Mouse (Mus musculus): Measurements from ENCODE around the gene Pilra.

Pilra gene

DNA sequence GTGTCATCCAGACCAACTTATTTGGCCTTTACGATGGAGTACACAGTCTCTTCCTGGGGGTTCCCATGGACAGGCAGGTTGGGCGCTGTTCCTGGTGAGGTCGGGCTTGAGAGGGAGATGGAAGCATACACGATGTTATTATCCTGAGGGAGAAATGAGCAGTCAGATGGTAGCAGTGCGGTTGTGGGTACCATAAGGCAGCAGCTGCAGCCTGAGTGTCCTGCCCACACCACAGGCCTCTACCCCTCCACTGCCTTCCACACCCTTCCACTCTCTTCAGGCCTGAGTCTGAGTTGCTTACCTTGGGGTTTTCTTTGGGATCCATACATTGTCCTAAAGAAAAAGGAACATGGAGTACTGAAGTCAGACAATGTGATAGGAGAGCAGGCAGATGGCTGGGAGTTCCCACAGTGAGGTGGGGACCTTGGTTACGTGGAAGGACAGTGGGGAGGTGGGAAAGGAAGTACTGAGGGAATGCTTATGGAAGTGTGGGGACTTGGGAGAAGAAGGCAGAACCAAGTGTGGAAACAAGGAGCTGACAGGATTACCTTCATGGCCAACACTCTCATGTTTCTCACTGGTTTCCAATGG lies 12.5 kb downstream of the Pilra start:
- no peak for DNase-seq (ENCODE audit: low spot score)

DNA sequence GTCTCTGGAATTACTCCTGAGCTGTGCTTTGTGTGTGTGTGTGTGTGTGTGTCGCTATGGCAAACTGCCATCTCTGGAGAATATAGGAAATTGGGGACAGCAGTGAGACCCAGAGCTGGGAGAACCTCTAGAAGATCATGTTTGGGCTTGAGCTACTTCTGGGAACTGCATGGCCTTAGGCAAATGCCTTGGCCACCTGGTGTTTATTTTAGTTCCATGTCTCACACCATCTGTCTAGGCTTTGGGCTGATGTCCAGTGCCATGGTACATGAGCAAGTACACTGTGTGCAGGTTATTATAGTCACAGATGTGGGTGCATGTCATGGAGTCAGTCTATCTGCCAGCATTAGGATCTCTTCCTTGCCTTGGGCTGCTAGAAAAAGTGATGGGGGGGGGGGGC lies 13.5 kb downstream of the Pilra start:
- no peak for DNase-seq (ENCODE audit: low spot score)

DNA sequence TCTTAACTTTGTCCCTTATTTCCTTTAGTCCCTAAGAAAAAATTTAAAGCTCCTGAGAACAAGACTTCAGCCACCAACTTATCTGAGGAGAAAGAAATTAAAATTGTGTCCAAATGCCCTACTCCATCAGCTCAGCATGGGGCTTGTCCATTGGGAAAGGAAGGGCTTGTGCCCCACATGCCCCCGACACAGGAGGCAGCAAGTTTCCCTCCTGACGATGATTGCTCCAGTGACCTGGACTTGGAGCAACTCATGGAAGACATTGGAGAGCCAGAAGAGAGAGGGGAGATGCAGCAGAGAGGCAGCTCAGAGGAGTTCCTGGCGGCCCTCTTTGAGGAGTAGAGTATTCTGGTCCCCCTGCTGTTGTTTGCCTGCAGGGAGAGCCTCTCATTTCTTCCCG lies 14.0 kb downstream of the Pilra start:
- DNase-seq (ENCODE audit: low spot score) = no peak

DNA sequence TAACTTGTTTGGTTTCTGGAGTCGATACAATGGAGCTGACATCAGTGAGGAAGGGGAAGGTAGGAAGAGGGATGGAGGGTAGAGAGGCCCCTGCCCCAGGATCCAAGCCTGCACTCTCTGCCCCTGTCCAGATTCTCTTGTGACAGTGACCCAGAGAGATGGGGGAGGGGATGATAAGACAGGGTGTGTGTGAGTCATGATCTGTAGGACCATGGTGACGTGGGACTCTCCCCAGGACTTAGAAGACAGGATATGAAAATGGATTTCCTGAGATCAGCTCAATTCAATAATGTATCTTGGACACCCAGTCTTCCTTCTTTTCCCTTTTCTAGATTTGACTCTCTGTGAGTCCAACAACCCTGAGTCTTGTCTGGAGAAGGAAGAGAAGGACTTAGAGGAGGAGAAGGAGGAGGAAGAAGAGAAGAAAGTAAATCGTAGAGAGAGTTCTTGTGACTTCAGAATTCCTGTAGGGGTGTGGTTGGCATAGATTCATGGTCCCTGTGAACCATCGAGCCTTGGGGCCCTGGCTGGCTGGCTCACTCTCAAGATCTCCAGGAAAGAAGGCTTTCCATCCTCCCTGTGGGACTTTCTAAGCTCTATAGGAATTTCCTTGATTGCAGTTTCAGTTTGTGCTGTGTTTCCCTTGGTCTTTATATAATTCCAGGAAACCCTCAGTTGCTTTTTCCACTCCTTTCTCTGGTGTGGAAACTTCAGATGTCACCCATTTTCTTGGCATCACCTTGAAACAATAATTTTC lies 18.4 kb downstream of the Pilra start:
- no peak for DNase-seq (ENCODE audit: low spot score)

DNA sequence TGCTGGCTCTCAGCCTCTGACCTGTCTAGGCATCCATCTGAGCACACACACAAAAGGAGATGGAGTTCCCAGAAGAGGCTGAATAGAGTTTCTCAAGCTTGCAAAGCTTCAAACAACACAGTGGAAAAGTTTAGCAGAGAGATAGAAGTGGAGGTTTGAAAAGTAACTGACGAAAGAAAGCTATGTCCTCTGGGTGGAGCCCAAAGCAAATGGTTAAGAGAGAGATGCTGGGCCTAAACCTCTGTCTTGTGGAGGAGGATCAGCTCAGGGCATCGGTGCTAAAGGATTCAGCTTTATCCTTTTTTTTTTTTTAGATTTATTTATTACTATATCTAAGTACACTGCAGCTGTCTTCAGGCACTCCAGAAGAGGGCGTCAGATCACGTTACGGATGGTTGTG lies 27.8 kb downstream of the Pilra start:
- DNase-seq (ENCODE audit: low spot score) = no peak

DNA sequence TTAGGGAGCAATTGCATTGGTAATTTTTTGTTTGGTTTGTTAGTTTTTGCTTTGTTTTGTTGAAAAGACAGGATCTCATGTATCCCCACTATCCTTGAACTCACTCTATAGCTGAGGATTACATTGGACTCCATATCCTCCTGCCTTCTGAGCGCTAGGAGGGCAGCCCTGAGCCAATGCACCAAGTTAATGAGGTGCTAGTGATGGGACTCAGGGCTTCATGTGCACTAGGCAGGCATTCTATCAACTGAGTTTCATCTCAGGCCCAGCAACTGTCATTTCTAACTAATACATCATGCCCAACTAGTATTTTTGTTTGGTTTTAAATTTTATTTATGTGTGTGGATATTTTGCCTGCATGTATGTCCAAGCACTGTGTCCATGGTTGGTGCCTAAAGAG lies 29.9 kb downstream of the Pilra start:
- DNase-seq (ENCODE audit: low spot score) = no peak

DNA sequence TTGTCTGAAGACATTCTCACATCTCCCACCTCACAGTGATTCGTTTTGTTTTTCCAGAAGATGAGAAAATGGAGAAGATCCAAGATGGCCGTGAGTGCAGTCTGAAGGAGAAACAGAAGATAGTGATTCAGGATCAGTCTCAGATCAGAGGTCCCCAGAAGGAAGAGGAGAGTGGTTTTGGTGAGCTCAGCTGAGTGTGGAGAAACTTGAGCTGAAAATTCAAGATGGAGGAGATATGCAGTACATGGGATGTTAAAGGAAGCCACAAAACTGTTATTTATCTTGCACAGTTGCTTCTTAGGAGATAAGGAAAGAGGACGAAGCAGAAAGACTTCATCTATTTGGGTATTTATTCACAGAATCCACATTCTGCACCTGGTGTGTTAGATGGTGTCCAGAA lies 35.2 kb downstream of the Pilra start:
- no peak for DNase-seq (ENCODE audit: low spot score)

DNA sequence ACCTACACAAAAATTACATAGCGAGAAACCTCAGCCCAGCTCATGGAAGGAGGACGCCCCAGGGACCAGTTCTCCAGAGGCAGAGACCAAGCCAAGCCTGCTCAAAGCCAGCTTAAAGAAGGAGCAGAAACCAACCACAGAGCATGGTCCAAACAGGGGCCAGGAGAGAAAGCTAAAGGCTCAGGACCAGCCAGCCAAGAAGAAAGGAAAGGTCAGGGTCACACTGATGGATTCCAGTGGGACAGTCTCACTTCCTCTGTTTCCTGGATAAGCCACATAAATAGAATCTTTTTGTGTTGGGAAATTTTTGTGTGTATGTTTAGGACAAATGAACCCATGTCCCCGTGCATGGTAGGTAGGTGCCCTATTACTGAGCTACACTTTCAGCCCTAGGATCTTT lies 39.5 kb downstream of the Pilra start:
- DNase-seq (ENCODE audit: low spot score) = no peak

DNA sequence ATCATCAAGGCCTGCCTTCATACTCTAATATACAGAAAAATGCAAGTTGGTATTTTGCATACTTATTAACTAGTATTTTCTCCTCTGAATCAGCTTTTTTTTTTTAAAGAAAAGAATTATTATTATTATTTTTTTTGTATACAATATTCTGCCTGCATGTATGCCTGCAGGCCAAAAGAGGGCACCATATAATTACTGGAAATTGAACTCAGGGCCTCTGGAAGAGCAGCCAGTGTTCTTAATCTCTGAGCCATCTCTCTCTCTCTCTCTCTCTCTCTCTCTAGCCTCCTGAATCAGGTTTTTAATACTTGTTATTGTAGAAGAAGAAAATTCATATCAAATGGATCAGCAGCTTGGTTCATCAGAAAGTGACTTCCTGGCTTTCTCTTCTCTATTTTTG lies 44.5 kb downstream of the Pilra start:
- DNase-seq (ENCODE audit: low spot score) = no peak

DNA sequence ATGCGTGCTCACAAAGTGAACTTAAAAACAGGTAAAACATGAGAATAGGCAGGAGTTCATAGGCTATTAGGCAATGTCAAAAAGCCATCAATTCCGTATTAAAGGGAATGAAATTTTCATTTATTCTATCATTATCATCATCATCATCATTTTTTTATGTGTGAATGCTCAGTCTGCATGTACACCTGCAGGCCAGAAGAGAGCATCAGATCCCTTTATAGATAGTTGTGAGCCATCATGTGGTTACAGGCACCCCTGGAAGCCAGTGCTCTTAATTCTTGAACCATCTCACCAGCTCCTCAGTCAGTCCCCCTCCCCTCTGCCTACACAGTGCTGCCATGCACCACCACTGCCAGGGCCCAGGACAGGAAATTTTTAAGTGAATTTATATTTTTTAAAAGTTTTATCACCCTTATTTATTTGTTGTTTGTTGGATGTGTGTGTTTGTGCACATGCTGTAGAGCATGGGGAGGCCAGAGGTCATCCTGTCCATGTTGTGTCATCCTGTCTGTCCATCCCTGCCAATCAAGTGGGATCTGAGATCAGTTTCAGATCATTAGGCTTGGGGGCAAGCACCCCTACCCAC lies 47.0 kb downstream of the Pilra start:
- DNase-seq (ENCODE audit: low spot score) = no peak

DNA sequence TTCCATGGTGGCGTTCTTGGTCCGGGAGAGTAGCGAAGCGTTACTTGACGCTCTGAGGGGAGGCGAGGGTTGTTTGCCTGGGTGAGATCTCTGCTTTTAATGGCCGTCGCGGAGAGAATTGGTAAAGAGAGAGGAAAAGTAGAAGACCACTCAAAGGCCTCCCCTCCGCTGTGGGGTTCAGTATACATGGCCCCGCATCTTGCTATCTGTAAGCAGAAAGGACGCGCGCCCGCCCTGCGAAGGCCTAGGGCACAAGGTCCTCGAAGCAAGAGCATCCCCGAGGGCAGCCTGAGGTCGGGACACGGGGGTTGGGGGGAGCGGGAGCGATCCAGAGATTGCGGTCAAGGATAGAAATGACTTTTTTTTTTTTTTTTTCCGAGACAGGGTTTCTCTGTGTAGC lies 47.9 kb downstream of the Pilra start:
- no peak for DNase-seq (ENCODE audit: low spot score)

DNA sequence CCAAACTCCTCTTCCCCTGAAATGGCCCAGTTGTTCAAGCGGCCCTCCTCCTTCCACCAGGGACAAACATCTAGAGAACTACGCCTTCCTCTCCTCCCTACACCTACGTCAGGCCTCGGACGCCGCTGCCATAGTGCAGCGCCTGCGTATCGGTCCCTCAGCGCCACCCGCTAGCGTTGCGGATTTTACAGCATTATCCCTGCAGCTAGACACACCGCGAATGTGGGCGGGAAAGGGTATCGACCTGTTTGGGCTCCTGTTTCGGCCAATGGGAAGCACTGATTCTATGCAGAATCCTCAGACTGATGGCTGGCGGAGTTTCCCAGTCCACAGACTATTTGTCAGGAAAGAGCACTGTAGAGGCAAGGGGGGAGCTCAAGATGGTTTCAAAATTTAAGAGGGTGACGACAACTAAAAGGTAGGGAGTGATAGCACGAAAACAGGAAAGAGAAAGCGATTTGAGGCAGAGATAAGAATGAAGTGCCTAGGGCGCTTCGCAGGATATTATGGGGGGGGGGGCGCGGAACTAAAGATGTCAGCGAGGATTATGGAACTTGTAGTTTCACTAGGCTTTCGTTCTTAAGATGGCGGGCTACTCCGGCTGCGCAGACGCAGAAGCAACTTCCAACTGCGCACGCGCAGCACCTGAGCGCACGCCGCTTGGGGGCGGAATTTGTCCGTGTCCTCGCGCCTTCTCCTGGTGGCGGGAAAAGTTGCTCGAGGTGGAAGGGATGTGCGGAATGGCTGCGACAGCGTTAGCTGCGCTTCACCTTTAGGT lies 48.7 kb downstream of the Pilra start, which contains the start of the genes Mepce and Zcwpw1:
Gene Mepce (minus strand): TSS at position 505 of the 778 bp plus-strand sequence.
Gene Zcwpw1 (plus strand): TSS at position 648 of the 778 bp plus-strand sequence.
- DNase-seq (ENCODE audit: low spot score) = peak; percentile 93

DNA sequence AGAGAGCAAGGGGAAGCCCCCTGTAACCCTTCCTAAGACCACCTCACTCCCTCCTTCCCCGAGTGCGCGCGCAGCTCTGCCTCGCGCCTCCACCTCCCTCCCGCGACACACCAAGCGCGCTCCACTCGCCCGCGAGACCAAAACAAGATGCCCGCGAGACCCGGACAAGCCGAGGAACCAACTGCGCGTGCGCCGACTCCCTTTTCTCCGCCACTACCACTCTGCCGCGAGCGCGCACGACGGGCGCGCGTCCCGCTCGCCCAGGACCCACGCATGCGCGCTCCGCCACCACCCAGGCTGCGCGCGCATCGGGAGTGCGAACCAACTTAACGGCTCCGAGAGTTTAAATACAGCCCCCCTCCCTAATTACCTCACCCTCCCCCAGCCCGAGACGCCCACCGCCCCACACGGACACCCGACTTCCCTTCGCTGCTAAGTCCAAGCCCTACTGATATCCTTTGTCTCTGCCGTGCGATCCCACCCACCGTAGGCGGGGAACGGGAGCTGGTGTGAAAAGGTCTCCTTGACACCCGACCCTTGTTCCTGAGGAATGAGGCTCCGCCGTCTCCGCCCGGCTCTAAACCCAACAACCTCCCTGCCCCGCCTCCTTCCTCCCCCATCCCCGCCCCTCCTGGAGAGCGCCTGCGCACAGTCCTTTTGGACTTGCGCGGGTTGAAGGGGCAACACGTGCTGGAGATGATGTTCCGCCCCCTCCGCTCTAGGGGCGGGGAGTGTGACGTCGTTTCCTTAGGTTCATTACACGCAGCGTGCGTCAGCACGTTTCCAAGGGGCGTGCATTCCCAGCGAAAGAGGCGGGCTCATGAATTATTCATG lies 49.8 kb downstream of the Pilra start:
- DNase-seq (ENCODE audit: low spot score) = peak; percentile 100

DNA sequence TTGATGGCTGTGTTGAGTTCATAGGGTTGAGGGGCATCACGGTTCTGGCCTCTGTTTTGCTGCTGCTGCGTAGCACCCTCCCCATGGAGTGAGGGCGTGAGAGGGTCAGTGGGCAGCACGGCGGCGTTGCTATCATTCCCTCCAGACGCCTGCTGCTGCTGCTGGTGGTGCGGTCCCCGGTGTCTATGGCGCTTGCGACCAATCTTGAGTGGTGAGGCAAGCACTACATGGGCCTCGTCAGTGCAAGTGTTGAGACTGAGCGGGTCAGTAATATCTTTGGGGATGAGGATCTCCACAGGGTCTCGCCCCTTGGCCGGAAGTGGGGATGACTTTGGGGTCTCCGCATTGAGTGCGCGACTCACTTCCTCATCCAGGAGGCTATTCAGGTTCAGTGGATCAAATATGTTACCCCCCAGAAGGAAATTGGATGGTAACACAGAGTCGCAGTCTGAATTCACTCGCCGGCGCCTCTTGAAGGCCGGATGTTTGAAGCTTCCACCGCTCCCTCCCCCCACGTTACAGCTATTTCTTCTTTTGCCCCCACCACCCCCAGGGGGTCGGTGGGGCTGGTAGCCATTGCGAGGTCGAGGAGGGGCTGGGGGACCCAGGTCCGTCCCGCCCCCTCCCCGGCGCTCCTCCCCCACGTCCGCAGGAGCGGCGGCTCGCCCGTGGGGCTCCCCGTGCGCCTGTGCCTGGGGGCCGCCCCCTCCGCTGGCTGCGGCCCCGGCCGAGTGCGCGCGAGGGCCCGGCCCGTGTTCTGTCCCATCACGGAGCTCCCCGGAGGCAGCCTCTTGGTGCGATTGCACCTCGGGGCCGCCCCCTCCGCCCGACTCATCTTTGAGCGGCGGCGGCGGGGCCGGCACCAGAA lies 50.7 kb downstream of the Pilra start:
- DNase-seq (ENCODE audit: low spot score) = peak; percentile 48

DNA sequence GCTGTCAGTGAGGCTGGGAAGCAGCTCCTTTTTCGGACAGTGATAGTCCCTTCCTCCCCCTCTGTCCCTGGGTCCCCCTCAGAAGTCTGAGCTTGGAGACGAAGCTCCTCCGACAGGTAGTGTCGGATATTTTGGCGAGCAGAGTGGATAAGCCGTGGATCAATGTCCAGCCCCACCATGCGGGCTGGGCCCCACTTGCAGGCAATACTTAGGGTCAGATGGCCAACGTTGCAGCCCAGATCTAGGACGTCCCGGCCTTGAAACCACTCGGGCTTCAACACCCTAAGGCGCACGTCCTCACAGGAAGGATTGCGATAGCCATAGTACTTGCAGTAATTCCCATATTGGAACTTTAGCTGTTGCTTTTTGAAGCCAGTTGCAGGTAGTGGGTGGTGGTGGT lies 51.5 kb downstream of the Pilra start:
- no peak for DNase-seq (ENCODE audit: low spot score)

DNA sequence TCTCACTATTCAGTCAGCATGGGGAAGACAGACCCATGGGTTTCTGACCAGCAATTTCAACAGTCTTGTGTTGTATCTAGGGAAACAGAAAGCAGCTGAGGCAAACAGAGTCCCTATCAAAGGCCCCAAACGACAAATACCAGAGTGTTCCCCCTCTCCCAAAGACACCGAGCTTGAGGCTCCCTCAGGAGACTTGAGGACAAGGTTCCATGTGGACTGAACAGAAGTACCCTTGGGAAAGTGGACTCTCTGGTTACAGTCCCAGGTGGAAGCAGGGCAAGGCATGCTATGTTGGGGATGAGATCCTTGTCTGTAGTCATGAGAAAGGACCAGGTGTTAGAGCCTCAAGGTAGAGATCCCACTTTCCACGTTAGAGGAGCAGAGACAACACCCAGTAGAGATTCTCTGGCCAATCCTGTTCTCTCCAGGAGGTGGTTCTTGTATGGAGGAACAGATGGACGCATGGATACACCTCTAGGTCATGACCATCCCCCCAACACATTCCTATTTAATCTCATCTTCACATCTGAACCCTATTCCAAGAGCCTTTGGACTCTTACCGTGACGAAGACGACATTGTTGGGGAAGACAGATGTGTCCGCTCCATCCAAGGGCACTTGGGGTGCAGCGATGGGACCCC lies 52.1 kb downstream of the Pilra start:
- DNase-seq (ENCODE audit: low spot score) = no peak

DNA sequence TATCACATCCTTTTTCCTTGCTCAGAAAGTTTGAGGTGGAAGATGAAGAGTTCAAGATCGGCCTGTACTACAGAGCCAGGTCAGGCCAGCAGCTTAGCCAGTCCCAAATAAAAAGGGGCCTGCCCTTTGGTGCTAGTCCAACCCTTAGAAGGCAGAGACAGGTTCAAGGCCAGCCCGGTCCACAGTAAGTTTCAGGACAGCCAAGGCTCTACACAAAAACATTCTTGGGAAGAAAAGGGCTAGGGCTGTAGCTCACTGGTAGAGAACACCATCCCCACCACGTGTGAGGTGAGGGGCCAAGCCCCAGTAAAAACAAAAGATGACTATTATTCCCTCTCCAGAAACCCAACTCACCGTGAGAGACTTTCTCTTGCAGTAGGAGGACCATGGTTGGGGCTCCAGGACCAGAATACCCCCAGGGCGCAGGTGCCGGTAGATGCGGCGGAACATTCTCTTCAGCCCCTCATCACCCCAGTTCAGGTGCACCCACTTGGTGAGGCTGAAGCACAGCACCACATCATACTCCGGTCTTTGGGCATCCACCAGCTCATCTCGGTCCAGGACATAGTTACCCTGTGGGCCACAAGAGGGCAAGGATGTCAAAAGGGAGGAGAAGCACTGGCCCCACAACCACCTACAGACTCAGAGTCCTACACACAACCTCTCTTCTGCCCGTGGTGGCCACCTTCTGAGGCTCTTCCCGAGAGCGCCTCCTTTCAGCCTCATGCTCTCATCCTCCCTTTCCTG lies 53.1 kb downstream of the Pilra start:
- no peak for DNase-seq (ENCODE audit: low spot score)

DNA sequence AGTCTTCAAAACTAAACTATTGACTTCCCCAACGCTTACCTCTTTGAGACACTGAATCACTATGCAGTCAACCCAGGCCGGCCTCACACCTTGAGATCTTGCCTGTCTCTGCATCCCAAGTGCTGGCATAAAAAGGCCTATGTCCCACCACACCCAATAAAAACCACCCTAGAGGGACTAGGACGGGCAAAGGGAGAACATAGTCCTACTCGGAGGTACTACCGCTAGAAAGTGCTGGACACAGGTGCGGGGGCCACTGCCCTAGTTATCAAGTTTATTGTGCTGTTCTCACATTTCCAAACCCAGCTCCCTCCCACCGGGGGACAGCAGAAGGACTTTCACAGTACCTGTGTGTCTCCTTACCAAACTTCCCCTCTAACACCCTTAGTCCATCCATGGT lies 54.4 kb downstream of the Pilra start:
- DNase-seq (ENCODE audit: low spot score) = no peak
